Mouse (Mus musculus) C2C12 (cell line): ENCODE data around the gene Rab36.

Experiments used
- CEBPB ChIP-seq: IDR thresholded peaks from one replicate; pipeline ENCODE4 v1.6.1; 2011; ENCODE audit warnings: low read depth, mild to moderate bottlenecking, control low read depth, moderate library complexity
- CTCF ChIP-seq: IDR thresholded peaks from one replicate; pipeline ENCODE4 v1.5.1; 2011; ENCODE audit not compliant: control insufficient read depth, insufficient read depth, insufficient read length
- FOSL1 ChIP-seq: IDR thresholded peaks from one replicate; pipeline ENCODE4 v1.8.0; 2011; ENCODE audit warnings: mild to moderate bottlenecking, low read length; ENCODE audit not compliant: poor library complexity, insufficient read depth, severe bottlenecking
- MAX ChIP-seq: IDR thresholded peaks from one replicate; pipeline ENCODE4 v1.6.1; 2011; ENCODE audit warnings: mild to moderate bottlenecking, control low read depth
- MYOD1 ChIP-seq: IDR thresholded peaks from one replicate; pipeline ENCODE4 v1.6.1; 2011; ENCODE audit warnings: low read depth; ENCODE audit not compliant: control insufficient read depth, insufficient read length
- MYOG ChIP-seq: IDR thresholded peaks from one replicate; pipeline ENCODE4 v1.6.1; 2011; ENCODE audit not compliant: control insufficient read depth, insufficient read length; ENCODE audit errors: extremely low read depth
- USF1 ChIP-seq: IDR thresholded peaks from one replicate; pipeline ENCODE4 v1.6.1; 2011; ENCODE audit warnings: low read depth, mild to moderate bottlenecking, control low read depth, moderate library complexity

DNA sequence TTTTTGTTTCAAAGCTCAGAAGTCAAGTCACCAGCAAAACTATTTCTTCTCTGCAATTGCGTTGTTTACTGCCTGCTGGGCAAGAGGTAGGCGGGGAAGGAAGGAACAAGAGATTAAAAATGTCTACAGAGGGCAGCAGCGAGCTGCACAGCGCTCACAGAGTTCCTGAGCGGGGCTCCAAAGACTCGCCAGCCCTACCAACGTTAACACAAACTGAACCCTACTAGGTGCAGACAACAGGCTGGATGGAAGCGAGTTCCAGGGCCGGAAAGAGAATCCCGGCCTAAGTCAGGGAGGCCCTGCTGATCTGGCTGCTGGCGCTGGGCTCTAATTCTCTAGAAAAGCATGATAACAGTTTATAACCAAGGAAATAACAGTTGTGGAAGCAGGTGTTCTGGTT lies 22.5 kb downstream of the Rab36 start:
- TF ChIP-seq CTCF: peak; percentile 75
- TF ChIP-seq USF1: no peak
- TF ChIP-seq MYOD1: no peak
- TF ChIP-seq MAX: no peak
- TF ChIP-seq CEBPB: no peak
- TF ChIP-seq MYOG: no peak
- no peak for TF ChIP-seq FOSL1
